Mouse (Mus musculus) hindbrain, embryonic 16.5 days (tissue): Measurements from ENCODE around the gene Arntl. TPM values are rescaled to one million over a fixed set of nuclear protein-coding genes. Genes with fewer than 3 reads are reported as not detected.
A peak's percentile ranks its signal among the peaks of the same experiment; 100 is the strongest.
"Not testable (repeated sequence)": the region's sequence is repeated elsewhere in the genome, so short reads cannot be mapped to it uniquely, and the experiment has no call there.

Experiments used
- ATAC-seq: fragments of 200-750 bp; cut with Nextera tagmentation; 2 replicates; pipeline ENCODE4 v1.8.0; 2017; ENCODE audit warnings: moderate TSS enrichment, moderate library complexity
- H3K27ac ChIP-seq: fragments of 300-500 bp; sonication (generic); 2 replicates; pipeline ENCODE4 v1.5.1; 2014; ENCODE audit warnings: low read depth, mild to moderate bottlenecking, control low read depth, low read length, moderate library complexity
- H3K27me3 ChIP-seq: fragments of 300-500 bp; sonication (generic); replicated peaks from 2 replicates; pipeline ENCODE4 v1.6.1; 2014; ENCODE audit warnings: low read length; ENCODE audit not compliant: control insufficient read depth, insufficient read depth
- H3K36me3 ChIP-seq: fragments of 300-500 bp; sonication (generic); 2 replicates; pipeline ENCODE4 v1.6.1; 2014; ENCODE audit warnings: mild to moderate bottlenecking, low read length, moderate library complexity, mixed read lengths; ENCODE audit not compliant: control insufficient read depth, insufficient read depth
- H3K4me1 ChIP-seq: fragments of 300-500 bp; sonication (generic); 2 replicates; pipeline ENCODE4 v1.6.1; 2014; ENCODE audit warnings: low read depth, low read length; ENCODE audit not compliant: control insufficient read depth, insufficient read depth
- H3K4me2 ChIP-seq: fragments of 300-500 bp; sonication (generic); 2 replicates; pipeline ENCODE4 v1.6.1; 2014; ENCODE audit warnings: mild to moderate bottlenecking, low read length, control low read depth, moderate library complexity
- H3K4me3 ChIP-seq: fragments of 300-500 bp; sonication (generic); 2 replicates; pipeline ENCODE4 v1.5.1; 2014; ENCODE audit warnings: mild to moderate bottlenecking, low read length, control low read depth, moderate library complexity
- H3K9ac ChIP-seq: fragments of 300-500 bp; sonication (generic); 2 replicates; pipeline ENCODE4 v1.6.1; 2014; ENCODE audit warnings: low read depth, mild to moderate bottlenecking, control low read depth, low read length, moderate library complexity
- H3K9me3 ChIP-seq: fragments of 300-500 bp; sonication (generic); 2 replicates; pipeline ENCODE4 v1.6.1; 2014; ENCODE audit warnings: mild to moderate bottlenecking, low read length, moderate library complexity; ENCODE audit not compliant: control insufficient read depth
- WGBS: fragments of 180-500 bp; shearing (Covaris S2); extraction: QIAGEN DNeasy Blood & Tissue Kit; methylation state at CpG from one replicate; pipeline ENCODE4 v1.1.7; 2014; 5-methylcytosine and 5-hydroxymethylcytosine counted together
- polyA plus RNA-seq: library from polyadenylated mRNA; unstranded; fragments of >200 nt; fragmentation: Nextera tagmentation; extraction: Ambion mirVana; gene quantifications from 2 replicates; pipeline ENCODE4 v1.2.1, GENCODE M21; 2015

The Arntl gene
- polyA plus RNA-seq, 1 experiment from 2014 or later: 21.7 TPM

DNA sequence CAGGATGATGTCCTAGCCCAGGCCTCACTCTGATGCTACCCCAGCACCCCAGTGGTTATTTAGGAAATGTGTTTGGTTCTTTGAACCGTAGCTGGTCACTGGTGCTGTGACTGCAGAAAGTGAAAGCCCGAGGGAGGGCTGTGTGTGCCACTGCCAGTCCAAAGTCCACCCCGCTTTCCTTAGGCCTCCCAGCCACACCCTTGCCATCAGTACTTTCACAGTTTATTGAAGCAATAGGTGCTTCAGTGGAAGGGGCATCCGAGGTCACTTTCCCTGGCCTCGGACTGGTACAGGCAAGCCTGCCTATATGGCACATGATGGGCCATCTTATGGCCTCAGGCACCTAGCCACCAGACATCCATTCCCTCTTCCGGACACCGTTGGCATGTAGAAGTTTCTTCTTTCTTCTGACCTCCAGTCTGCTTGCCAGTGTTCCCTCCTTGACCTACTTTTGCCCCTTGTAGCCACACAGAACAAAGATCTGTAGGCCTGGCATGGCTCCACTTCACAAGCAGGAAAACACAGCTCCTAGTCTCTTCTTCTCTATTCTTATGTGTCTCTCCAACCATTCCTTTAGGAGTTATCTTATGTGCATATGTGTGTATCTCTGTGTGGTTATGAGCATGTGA lies 46.6 kb downstream of the Arntl start:
- Histone ChIP-seq H3K4me2 (no peak overlapping the region), H3K36me3 (no peaks in the 10 kb centered on the region), H3K27me3 (no peaks in the 10 kb centered on the region), H3K9me3 (no peaks in the 10 kb centered on the region), H3K4me3 (no peak overlapping the region), H3K9ac (no peak overlapping the region), H3K27ac (no peak overlapping the region), H3K4me1 (peaks cover 36% of the 10 kb centered on the region)
- no peak for ATAC-seq
- WGBS: 94% methylated on average over 7 of the region's 7 CpGs

DNA sequence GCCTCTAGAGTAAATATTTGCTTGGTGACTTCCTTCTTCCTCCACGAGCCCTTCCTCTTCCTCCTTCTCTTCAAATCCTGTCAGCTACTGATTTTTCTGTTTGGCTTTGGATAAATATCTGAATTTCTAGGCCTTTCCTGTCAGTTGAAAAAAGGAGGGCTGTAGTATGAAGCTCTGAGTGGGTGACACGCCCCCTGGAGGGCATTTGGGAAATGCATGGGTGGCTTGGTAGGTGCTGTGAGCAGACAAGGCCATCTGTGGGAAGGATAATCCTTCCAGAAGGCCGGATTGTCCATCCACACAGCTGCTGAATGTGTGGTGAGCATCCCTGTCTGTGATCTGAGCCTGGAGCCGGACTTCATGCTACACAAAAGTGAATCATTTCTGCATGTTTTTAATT lies 48.8 kb downstream of the Arntl start:
- H3K27me3 ChIP-seq: no peaks in the 10 kb centered on the region
- H3K9me3 ChIP-seq: no peaks in the 10 kb centered on the region
- H3K4me1 ChIP-seq: peaks cover 19% of the 10 kb centered on the region
- H3K4me2 ChIP-seq: no peak overlapping the region
- H3K9ac ChIP-seq: no peak overlapping the region; the same call in 1 of the 2 replicates
- no peak for ATAC-seq
- H3K36me3 ChIP-seq: no peaks in the 10 kb centered on the region
- no peak overlapping the region for H3K27ac ChIP-seq
- H3K4me3 ChIP-seq: no peak overlapping the region
- 56% methylated on average over 4 of the region's 4 CpGs for WGBS

DNA sequence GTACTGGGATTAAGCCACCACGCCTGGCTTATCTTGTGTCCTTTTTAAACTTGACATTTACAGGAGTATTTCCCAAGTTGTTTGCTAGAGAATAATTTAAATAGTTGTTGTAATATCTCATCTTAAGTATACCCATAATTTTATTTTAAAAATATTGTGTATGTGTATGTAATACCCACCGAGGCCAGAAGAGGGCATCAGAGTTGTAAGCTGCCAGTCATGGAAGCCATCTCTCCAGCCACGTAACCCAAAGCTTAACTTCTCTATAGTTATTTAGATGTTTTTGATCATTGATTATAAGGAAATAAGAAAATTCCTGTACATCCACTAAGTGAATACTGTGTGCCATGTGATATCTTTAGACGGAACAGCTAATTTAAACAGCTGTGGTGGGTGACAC lies 51.2 kb downstream of the Arntl start:
- Histone ChIP-seq H3K27me3 (no peaks in the 10 kb centered on the region), H3K9me3 (no peaks in the 10 kb centered on the region), H3K36me3 (no peaks in the 10 kb centered on the region), H3K9ac (no peak overlapping the region), H3K4me2 (no peak overlapping the region), H3K4me1 (peaks cover 4% of the 10 kb centered on the region; the same call in 1 of the 2 replicates), H3K27ac (no peak overlapping the region), H3K4me3 (no peak overlapping the region)
- 79% methylated on average over 4 of the region's 4 CpGs for WGBS
- no peak for ATAC-seq

DNA sequence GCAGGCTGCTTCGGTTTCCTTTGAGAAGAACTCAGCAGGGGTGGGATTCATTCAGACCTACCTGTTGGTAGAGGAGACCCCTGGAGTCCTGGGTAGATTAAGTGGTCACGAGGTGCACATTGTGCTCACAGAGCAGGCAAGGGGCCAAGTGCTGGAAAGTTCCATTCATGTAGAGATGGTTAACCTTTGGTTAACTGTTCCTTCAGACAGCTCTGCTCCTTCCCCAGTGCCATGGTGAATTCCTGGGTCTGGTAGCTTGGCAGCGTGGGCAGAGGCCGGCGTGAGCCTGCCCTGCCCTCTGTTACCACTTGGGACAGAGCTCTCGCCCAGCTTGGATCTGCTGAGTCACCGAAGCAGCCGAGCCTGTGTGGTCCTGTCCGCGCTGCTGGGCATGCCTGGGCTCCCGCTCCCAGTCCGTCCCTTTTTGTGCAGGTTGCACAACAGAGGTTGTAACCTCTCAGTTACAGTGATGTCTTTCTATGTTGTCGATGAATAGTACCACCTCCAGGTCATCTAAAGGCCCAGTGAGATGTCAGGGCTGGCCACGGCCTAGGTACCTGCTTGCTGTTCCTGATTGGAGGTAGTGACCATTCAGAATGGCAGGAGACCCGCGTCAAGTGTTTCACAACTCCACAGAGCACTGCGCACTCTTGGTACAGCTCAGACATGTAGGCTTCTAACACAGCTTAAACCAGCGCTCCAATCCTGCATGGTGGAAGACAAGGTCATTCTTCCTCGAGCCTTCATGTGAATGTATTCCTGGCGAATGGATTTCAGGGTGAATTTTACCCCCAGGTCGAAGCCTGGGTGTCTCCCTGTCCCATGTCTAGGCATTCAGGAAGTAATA lies 53.3 kb downstream of the Arntl start:
- H3K27me3 ChIP-seq: no peaks in the 10 kb centered on the region
- H3K36me3 ChIP-seq: no peaks in the 10 kb centered on the region
- no peaks in the 10 kb centered on the region for H3K9me3 ChIP-seq
- ATAC-seq: peak; percentile 72
- H3K4me1 ChIP-seq: peaks cover 4% of the 10 kb centered on the region; the same call in 1 of the 2 replicates
- WGBS: 54% methylated on average over 21 of the region's 21 CpGs
- no peak overlapping the region for H3K4me2 ChIP-seq
- H3K27ac ChIP-seq: no peak overlapping the region; the same call in 1 of the 2 replicates
- no peak overlapping the region for H3K9ac ChIP-seq
- no peak overlapping the region for H3K4me3 ChIP-seq

DNA sequence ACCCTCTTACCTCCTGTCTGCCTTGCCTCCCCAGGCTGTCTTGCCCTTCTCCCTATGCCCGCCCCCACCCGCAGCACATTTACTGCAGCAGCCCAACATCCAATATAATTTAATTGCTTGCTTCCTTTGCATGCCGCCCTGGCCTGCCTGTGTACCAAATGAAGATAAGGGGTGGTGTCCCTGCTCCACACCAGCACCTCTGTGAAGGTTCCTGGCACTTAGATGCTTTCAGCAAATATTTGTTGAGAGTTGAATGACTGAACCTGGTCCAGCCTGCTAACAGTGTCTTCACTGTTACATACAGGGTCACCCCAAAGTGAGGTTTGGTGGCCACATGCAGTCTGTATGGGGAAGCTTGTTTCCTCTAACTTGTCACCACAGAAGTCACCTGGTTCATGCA lies 54.4 kb downstream of the Arntl start:
- Histone ChIP-seq H3K4me1 (peaks cover 4% of the 10 kb centered on the region; the same call in 1 of the 2 replicates), H3K9ac (no peak overlapping the region)
- 85% methylated on average over 3 of the region's 3 CpGs for WGBS

DNA sequence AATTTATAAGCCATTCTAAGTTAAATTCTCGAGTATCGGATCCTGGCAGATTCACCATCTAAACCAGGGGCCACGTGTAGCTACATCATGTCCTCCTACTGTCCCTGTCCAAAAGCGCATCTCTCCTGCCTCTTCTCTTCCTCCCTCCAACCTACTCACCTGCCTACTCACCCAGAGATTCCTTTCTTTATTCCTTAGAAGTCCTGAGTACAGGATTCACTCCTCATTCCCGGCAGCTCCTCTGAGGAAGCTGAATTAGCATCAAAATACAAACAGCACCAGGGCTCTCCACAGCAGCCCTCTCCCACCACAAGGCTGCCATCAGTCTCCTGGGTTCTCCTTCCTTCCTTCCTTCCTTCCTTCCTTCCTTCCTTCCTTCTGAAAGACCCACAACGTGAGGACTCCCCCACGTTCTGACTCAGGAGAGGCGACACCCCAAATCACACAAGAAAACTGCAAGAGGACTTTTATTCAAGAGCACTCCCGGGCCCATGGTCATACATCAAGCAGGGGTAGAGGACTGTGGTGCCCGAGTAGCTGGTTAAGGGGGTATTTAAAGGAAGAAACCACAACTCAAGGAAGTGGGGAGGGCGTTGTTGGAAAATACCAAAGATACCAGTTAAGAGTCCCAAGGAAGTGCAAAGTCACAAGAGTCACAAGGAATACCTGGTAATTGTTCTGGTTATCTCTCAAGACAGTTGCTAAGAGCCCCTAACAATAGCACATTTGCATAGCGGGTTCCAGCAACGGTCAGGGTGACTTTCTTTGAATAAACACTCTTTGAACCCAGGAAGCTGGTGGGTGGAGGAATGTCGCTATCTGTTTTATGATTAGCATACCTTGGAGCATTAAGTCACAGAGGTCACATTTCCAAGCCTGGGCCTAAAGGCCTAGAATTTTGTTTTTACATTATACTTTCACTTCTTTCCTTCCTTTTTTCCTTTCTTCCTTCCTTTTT lies 55.5 kb downstream of the Arntl start:
- not testable (repeated sequence) for ATAC-seq, H3K27ac ChIP-seq, H3K4me1 ChIP-seq, H3K4me3 ChIP-seq, H3K4me2 ChIP-seq, H3K36me3 ChIP-seq, H3K9me3 ChIP-seq, H3K9ac ChIP-seq, H3K27me3 ChIP-seq
- WGBS: 43% methylated on average over 14 of the region's 14 CpGs

More for the DNA sequence above, 54.4 kb downstream of the Arntl start:
- Histone ChIP-seq H3K27ac (no peak overlapping the region), H3K36me3 (no peaks in the 10 kb centered on the region), H3K4me3 (no peak overlapping the region), H3K9me3 (no peaks in the 10 kb centered on the region), H3K27me3 (no peaks in the 10 kb centered on the region), H3K4me2 (no peak overlapping the region)
- ATAC-seq: no peak

DNA sequence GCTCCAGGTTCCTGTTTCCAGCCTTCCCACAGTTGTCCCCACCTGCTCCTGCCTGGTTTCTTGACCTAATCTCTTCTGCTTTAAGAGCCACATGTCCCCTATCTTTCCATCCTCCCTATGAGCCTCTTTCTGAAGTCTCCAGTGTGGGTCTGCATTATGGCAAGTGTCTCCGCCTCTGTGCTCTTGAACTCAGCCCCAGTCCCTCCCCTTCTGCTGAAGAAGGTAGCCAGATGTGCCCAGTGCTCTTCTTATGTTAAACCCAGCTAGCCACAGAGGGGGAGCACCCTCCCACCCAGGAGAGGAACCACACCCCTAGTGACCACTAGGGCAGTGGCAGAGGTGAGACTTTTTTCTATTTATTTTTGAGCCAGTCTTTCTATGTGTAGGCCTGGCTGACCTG lies 56.7 kb downstream of the Arntl start:
- WGBS: 94% methylated on average over 1 of the region's 1 CpGs
- Histone ChIP-seq H3K27ac (no peak overlapping the region), H3K36me3 (no peaks in the 10 kb centered on the region), H3K9ac (no peak overlapping the region), H3K4me1 (peaks cover 4% of the 10 kb centered on the region; the same call in 1 of the 2 replicates), H3K4me3 (no peak overlapping the region), H3K27me3 (no peaks in the 10 kb centered on the region), H3K9me3 (no peaks in the 10 kb centered on the region), H3K4me2 (no peak overlapping the region)
- no peak for ATAC-seq

DNA sequence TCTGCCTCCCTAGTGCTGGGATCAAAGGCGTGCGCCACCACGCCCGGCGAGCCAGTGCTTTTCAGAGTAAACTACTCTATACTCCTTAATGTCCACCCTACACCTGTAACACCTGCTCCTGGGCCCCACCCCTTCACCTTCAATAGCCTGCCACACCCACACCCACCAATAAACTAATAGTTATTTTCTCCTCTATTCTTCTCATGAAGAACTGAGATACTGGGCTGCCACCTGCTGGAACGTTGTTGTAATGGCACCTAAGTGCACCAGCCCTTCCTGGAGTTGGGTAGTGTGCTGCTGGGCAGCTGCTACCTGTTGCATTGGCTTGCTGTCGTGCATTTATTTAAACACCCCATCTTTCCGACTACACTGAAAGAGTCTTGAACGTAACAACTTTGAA lies 61.0 kb downstream of the Arntl start:
- Histone ChIP-seq H3K9me3 (no peaks in the 10 kb centered on the region), H3K4me1 (peaks cover 16% of the 10 kb centered on the region), H3K4me2 (no peak overlapping the region), H3K27ac (no peak overlapping the region), H3K27me3 (no peaks in the 10 kb centered on the region), H3K4me3 (no peak overlapping the region), H3K9ac (no peak overlapping the region), H3K36me3 (no peaks in the 10 kb centered on the region)
- WGBS: 80% methylated on average over 9 of the region's 9 CpGs
- no peak for ATAC-seq

DNA sequence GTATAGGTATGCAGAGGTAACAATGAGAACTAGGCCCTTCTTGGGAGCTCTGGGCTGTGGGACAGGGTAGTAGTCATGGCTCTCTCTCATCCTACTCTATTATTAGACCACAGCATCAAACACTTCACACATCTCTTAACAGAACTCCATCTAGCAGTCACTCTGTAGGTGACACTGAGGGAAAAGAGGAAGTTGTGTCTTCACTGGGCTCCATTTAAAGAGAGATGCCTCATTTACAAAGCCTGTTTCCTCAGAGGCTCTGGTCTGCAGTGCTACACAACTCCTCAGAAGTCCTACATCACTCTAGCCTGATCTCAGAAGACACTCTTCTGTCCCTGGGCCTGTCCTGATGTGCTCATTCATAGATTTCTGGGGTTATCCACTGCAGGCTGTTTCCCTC lies 61.8 kb downstream of the Arntl start:
- H3K9me3 ChIP-seq: no peaks in the 10 kb centered on the region
- no peak overlapping the region for H3K4me2 ChIP-seq
- no peak overlapping the region for H3K9ac ChIP-seq
- no peaks in the 10 kb centered on the region for H3K27me3 ChIP-seq
- ATAC-seq: no peak
- no peak overlapping the region for H3K27ac ChIP-seq
- no peaks in the 10 kb centered on the region for H3K36me3 ChIP-seq
- no peak overlapping the region for H3K4me3 ChIP-seq
- peaks cover 16% of the 10 kb centered on the region for H3K4me1 ChIP-seq
